Mouse (Mus musculus) kidney, adult 2 months (tissue): Measurements from ENCODE around the gene Higd1a.

Experiments used
- CTCF ChIP-seq: fragments of 200-500 bp; conservative IDR thresholded peaks from 2 replicates; pipeline ENCODE4 v1.5.1; 2011; ENCODE audit warnings: low read depth, mild to moderate bottlenecking, control low read depth, low read length, moderate library complexity, mixed read lengths; ENCODE audit not compliant: insufficient read depth, insufficient read length
- POLR2A ChIP-seq: fragments of 200-500 bp; IDR thresholded peaks from one replicate; pipeline ENCODE4 v1.6.1; 2011; ENCODE audit warnings: low read depth, low read length, control low read depth

DNA sequence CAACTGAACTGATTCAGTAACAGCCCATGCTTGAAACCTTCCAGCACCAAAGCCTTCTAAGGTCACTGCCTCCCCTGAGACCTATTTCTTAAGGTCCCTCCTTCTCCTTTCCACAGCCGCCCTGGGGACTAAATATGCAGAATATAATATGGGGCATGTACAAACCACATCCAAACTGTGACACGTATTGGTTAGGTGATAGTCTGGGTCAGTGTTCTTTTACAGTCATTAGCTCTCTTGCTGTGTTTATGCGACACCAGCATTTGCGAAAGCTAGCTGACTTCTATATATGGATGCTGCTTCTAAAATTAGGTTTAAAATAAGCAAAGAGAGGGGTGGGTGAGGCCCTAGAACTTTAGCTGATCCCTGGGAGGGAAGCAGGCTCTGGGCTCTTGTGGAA is 38.7 kb upstream of the Higd1a start:
- no peak for TF ChIP-seq POLR2A
- no peak for TF ChIP-seq CTCF
